In genomic region chr5:148402641-148403040, GRCm38 (mm10) we compare ENCODE assay signal across 15 mouse cellular contexts.
"Had no signal": no experiment of that assay in that cellular context is flagged by ENCODE, and none has a peak within 500 bp of the region (broad histone marks: within the 10 kb centered on the region; RNA-seq: fewer than 3 reads in every experiment).

No protein-coding gene starts in this region.

- H3K27me3 ChIP-seq: neural tube, embryonic 12.5 days had no signal

- DNase-seq: kidney, adult 8-10 months; kidney, postnatal 36 days; lung, adult 2 months; lung, postnatal 4 days; midbrain, embryonic 14.5 days; right cerebral cortex, postnatal 25 days; thymus, adult 18-20 months; thymus, postnatal 14 days had no signal

- H3K4me3 ChIP-seq: limb, embryonic 10.5 days; liver, embryonic 15.5 days; midbrain, embryonic 10.5 days; neural tube, embryonic 12.5 days had no signal

- H3K27ac ChIP-seq: limb, embryonic 10.5 days; liver, embryonic 15.5 days; midbrain, embryonic 10.5 days; neural tube, embryonic 12.5 days; stomach, postnatal 0 days had no signal

- H3K9ac ChIP-seq: liver, embryonic 15.5 days; neural tube, embryonic 12.5 days had no signal

- H3K4me2 ChIP-seq: liver, embryonic 11.5 days; liver, embryonic 15.5 days; neural tube, embryonic 12.5 days had no signal

- H3K9me3 ChIP-seq: limb, embryonic 10.5 days; midbrain, embryonic 10.5 days; neural tube, embryonic 12.5 days had no signal

- H3K36me3 ChIP-seq: limb, embryonic 10.5 days; liver, embryonic 15.5 days; midbrain, embryonic 10.5 days; neural tube, embryonic 12.5 days had no signal

- ATAC-seq: lung, postnatal 0 days had no signal
